Mouse (Mus musculus) brain, embryonic 18.5 days (tissue): ENCODE results near the gene Slco6d1.
"Not testable (repeated sequence)": the region's sequence is repeated elsewhere in the genome, so short reads cannot be mapped to it uniquely, and the experiment has no call there.

Source experiments
- DNase-seq: peaks from one replicate; pipeline ENCODE4 v3.0.0-alpha.2; 2012; ENCODE audit warnings: low read depth, low spot score

Slco6d1 gene

GRCm38 (mm10) chr1:98420824-98421223 lies at the start of gene Slco6d1:
Slco6d1 (plus strand) TSS chr1:98421124.
- no peak for DNase-seq

GRCm38 (mm10) chr1:98392001-98392400 lies 28.9 kb upstream of the Slco6d1 start:
- peak; percentile 26 for DNase-seq

- DNase-seq: no peak
Observed at GRCm38 (mm10) chr1:98447929-98448328, 27.0 kb downstream of the Slco6d1 start.

GRCm38 (mm10) chr1:98459224-98459623 lies 38.3 kb downstream of the Slco6d1 start:
- DNase-seq: not testable (repeated sequence)

GRCm38 (mm10) chr1:98476381-98476780 lies 55.5 kb downstream of the Slco6d1 start:
- not testable (repeated sequence) for DNase-seq

GRCm38 (mm10) chr1:98479243-98479642 lies 58.3 kb downstream of the Slco6d1 start:
- no peak for DNase-seq

GRCm38 (mm10) chr1:98505982-98506381 lies 85.1 kb downstream of the Slco6d1 start:
- DNase-seq: no peak

- DNase-seq: no peak
Observed at GRCm38 (mm10) chr1:98522977-98523376, 102.1 kb downstream of the Slco6d1 start.

- DNase-seq: peak; percentile 14
Observed at GRCm38 (mm10) chr1:98523537-98523936, 102.6 kb downstream of the Slco6d1 start.

GRCm38 (mm10) chr1:98528368-98528767 lies 107.4 kb downstream of the Slco6d1 start:
- DNase-seq: not testable (repeated sequence)

- DNase-seq: no peak
Observed at GRCm38 (mm10) chr1:98545372-98545771, 124.4 kb downstream of the Slco6d1 start.

GRCm38 (mm10) chr1:98554388-98554787 lies 133.5 kb downstream of the Slco6d1 start:
- DNase-seq: no peak

- DNase-seq: no peak
Observed at GRCm38 (mm10) chr1:98565701-98566100, 144.8 kb downstream of the Slco6d1 start.
